Mouse (Mus musculus): ENCODE data around the gene Sec14l4. TPM values are rescaled to one million over a fixed set of nuclear protein-coding genes. Genes with fewer than 3 reads are reported as not detected.
A peak's percentile ranks its signal among the peaks of the same experiment; 100 is the strongest.

Sec14l4 gene
- total RNA-seq, 2 experiments from 2014 or later = 0.20 to 0.50 TPM

DNA sequence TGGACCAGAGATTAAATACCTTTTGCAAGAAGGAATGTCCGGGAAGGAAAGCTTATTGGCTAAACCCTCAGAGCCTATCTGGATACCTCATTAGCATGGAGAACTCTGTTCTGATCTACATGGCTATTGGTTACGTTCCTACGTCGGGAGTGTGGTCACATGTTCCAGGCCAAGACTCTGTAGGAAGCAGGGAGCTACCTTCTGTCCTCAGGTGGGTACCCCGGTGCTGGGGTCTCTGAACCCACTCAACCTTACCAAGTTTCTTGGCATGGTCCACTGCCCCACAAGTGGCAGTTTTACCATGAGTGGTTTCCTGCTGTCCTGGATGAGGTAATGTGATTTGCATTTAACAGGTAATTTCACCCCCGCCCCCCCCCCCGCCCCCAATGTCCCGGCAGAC is 4.2 kb upstream of the Sec14l4 start:
- no peak for DNase-seq
- intact Hi-C loops (cut with DNase I) = no loop called here

- intact Hi-C loops (cut with DNase I) = no loop called here
- DNase-seq = no peak
Measured at GRCm38 (mm10) chr11:4027561-4028334, 3.5 kb upstream of the Sec14l4 start.

DNA sequence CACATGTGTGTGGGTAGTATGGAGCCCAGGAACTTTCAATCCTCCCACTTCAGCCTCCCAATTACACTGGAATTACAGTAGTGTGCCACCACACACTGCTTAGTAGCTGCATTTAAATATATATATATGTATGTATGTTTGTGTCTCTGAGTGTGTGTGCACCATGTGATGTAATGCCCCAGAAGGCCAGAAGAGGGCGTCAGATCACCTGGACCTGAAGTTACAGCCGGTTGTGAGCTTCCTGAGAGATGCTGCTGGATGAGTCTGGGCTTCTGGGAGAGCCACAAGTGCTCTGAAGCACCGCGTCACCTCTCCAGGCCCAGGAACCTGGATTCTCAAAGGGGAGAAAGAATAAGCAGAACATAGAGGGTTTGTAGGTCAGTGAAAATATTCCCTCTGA is 1.9 kb upstream of the Sec14l4 start:
- DNase-seq = no peak
- intact Hi-C loops (cut with DNase I) = no loop called here

DNA sequence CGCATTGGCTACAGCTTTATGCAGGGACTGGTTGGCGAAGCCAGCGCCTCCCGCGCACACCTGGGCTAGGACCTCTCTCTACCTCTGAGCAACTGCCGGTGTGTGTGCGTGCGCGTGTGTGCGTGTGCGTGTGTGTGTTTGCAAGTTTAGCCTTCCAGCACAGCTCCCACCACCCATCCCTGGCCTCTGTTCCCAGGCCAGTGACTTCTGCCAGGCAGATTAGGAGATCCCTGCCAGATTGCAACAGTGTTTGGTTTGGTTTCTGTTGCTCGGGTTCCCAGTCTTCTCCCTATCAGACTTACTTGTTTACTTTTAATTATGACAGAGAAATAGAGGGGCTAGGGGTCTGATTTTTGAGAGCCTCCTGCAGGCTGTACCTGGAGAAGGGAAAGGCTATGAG is 699 bp downstream of the Sec14l4 start:
- intact Hi-C loops (cut with DNase I) = no loop called here
- no peak for DNase-seq

GRCm38 (mm10) chr11:4033471-4033870 is 2.2 kb downstream of the Sec14l4 start:
- no peak for DNase-seq
- intact Hi-C loops (cut with DNase I) = no loop called here

GRCm38 (mm10) chr11:4034169-4034568 is 2.9 kb downstream of the Sec14l4 start:
- intact Hi-C loops (cut with DNase I) = no loop called here
- no peak for DNase-seq

GRCm38 (mm10) chr11:4035116-4035892 is 4.0 kb downstream of the Sec14l4 start:
- DNase-seq = peak; percentile 12 to 15
- intact Hi-C loops (cut with DNase I) = no loop called here

- DNase-seq = no peak
- intact Hi-C loops (cut with DNase I) = no loop called here
Measured at GRCm38 (mm10) chr11:4035916-4036315, 4.7 kb downstream of the Sec14l4 start.

DNA sequence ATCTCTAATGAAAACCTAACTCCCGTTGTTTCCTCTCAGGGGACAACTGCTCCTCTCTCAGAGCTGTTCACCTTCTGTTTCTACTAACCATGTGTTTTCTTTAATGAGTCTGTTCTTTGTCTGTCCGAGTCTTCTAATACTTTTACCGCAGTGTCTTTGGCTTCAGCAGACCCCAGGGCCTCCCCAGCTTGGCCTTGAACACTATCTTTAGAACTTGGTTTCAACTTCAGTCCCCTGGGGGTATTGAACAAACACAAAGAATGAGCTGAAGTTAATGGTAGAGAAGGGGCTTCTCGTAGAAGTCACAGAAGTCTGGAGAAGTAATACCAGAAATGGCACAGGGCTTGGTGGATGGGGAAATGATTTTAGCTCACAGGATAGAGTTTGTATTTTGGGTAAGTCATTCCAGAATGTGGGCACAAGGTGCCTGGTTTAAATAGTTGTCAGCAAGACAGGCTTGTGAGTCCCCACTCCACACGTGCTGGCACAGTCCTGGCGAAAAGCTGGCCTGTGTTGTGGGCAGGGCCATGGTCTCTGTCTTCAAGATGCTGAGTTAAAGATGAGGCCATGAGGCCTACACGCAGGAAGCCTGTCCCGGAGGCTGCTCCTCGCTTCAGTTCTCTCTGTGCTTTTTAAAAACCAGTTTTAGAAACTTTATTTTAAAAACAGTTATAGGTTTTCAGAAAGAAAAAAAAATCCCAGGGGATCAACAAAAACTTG is 5.3 kb downstream of the Sec14l4 start:
- intact Hi-C loops (cut with DNase I) = no loop called here
- DNase-seq = no peak

- intact Hi-C loops (cut with DNase I) = no loop called here
Measured at GRCm38 (mm10) chr11:4039951-4040350, 8.7 kb downstream of the Sec14l4 start.

GRCm38 (mm10) chr11:4041123-4041625 is 9.9 kb downstream of the Sec14l4 start:
- intact Hi-C loops (cut with DNase I) = no loop called here
- DNase-seq = no peak

More at GRCm38 (mm10) chr11:4039951-4040350, 8.7 kb downstream of the Sec14l4 start:
- DNase-seq = no peak

GRCm38 (mm10) chr11:4043081-4043480 is 11.8 kb downstream of the Sec14l4 start:
- intact Hi-C loops (cut with DNase I) = no loop called here
- no peak for DNase-seq

GRCm38 (mm10) chr11:4046526-4046925 is 15.3 kb downstream of the Sec14l4 start:
- peak; percentile 21 to 28 for DNase-seq
- intact Hi-C loops (cut with DNase I) = no loop called here

GRCm38 (mm10) chr11:4047766-4048165 is 16.5 kb downstream of the Sec14l4 start:
- intact Hi-C loops (cut with DNase I) = no loop called here
- DNase-seq = no peak

DNA sequence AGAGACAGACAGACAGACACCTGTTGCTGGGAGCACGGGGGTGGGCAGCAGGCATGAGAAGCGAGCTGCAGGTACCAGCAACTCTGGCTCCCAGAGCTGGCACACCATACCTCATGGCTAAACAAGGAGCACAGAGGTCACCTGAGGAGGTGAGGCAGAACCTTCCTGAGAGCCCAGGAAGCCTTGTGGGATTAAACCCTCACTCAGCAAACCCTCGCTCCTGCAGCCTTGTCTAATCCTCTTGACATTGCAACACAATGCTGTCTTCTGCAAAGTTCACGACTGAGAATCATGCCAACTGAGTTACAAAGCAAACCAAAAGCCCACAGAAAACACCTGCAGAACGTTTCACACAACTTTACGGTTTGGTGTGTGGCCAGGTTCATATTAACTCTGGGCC is 17.2 kb downstream of the Sec14l4 start:
- intact Hi-C loops (cut with DNase I) = no loop called here
- DNase-seq = no peak

- intact Hi-C loops (cut with DNase I) = loop anchor here (2.0 kb wide), 1 partner anchor 29 kb away; no protein-coding TSS in a partner anchor
Measured at GRCm38 (mm10) chr11:4053586-4053985, 22.3 kb downstream of the Sec14l4 start.

DNA sequence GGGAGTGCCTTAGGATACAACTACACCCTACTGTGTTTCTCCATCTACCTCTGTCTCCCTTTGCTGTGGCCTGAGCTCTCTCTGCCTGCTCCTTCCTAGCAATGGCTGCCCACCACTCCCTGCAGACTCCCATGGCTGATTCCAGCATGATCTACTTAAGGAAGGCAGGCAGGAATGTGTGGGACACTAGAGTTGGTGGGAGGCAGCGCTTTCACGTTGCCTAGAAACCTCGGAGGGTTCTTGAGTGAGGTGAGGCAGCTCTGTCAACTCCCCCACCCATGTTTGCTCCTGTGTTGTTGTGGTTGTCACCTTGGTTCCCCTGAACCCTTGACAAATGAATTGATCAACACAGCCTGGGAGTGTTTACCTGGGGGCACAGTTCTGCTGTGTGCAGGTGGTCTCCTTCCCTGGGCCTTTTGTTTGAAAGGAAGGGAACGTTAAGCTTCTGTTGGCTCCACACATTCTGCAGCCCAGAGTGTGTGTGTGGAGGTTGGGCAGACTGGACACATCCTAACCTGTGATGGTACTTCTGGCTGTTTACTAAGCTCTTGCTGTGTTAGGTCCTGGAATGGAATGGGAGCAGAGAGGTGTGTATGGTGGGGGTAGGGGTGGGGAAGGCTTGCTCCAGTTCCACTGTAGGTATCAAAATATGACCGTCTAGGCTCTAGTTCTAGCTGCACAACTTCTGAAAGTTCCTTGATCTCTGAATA is 29.8 kb downstream of the Sec14l4 start:
- intact Hi-C loops (cut with DNase I) = no loop called here
- no peak for DNase-seq

More at GRCm38 (mm10) chr11:4053586-4053985, 22.3 kb downstream of the Sec14l4 start:
- peak; percentile 70 to 84 for DNase-seq

DNA sequence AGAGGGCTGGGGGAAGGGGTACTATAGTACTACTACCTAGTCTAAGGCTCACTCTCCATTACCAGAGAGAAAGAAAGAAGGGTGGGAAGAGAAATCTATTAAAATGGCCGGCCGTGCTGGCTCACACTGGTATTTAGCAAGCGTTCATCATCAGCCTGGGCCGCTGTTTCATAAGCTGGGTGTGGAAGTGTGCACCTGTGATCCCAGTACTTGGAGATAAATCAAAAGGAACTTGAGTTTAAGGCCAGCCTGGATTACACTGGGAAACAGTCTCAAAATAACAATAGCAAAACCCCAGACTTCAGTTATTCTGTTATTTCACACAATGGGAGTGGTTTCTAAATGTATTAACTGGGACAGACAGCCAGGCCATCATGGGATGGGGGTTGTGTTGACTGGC is 31.3 kb downstream of the Sec14l4 start:
- no peak for DNase-seq
- intact Hi-C loops (cut with DNase I) = no loop called here

- DNase-seq = no peak
- intact Hi-C loops (cut with DNase I) = no loop called here
Measured at GRCm38 (mm10) chr11:4062981-4063380, 31.7 kb downstream of the Sec14l4 start.

GRCm38 (mm10) chr11:4064627-4065122 is 33.4 kb downstream of the Sec14l4 start, which contains the start of gene Sec14l3:
TSS of gene Sec14l3 (plus strand) at chr11:4064841.
- intact Hi-C loops (cut with DNase I) = no loop called here
- no peak for DNase-seq
